Mouse (Mus musculus): ENCODE measurements around the gene Shank2.

GRCm38 (mm10) chr7:144143941-144144340 is 142.2 kb downstream of the Shank2 start:
- TF ChIP-seq CTCF (IDR thresholded peaks at IDR 0.05; ENCODE audit: extremely low read depth, insufficient read length, insufficient replicate concordance, low read depth, low read length) (no peak), POLR2A (IDR thresholded peaks at IDR 0.05; ENCODE audit: low read depth, low read length) (no peak)

Measured in small intestine, adult 2 months (tissue).